Mouse (Mus musculus): ENCODE results near the gene Clasrp. TPM values are rescaled to one million over a fixed set of nuclear protein-coding genes. Genes with fewer than 3 reads are reported as not detected.
A peak's percentile ranks its signal among the peaks of the same experiment; 100 is the strongest.

The Clasrp gene
- polyA plus RNA-seq, 1 experiment from 2014 or later = 54.1 TPM

DNA sequence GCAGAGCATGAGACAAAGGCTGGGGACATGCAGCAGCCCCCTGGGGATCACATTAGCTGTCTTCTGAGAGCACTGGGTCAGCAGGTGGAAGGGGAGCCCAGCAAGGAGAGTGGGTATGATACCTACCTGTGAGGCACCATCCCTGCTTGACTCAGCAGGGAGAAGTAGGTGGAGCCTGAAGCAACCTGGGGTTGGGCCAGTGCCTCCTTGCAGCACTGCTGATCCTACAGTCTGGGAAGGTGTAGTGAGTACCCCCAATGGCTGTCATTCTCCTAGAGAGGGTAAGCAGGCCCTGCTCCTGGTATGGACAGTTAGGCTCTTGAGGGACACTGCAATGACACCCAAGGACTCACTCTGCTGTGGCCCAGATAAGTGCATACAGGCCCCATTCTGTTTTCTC lies 28.0 kb upstream of the Clasrp start:
- H3K36me3 ChIP-seq (ENCODE audit: control insufficient read depth, insufficient read depth, low read length) = peaks cover 40% of the 10 kb centered on the region
- H3K27ac ChIP-seq (ENCODE audit: low read depth, low read length) = no peak overlapping the region
- H3K4me2 ChIP-seq (ENCODE audit: low read length) = no peak overlapping the region
- H3K9me3 ChIP-seq (ENCODE audit: control insufficient read depth, low read length) = no peaks in the 10 kb centered on the region
- no peak for ATAC-seq
- H3K9ac ChIP-seq (ENCODE audit: low read depth, low read length) = no peak overlapping the region
- no peaks in the 10 kb centered on the region for H3K27me3 ChIP-seq (replicated peaks; ENCODE audit: control insufficient read depth, insufficient read depth, low read length)
- no peaks in the 10 kb centered on the region; the same call in 1 of the 2 replicates for H3K4me1 ChIP-seq (ENCODE audit: control insufficient read depth, insufficient read depth, low read depth, low read length)
- H3K4me3 ChIP-seq (ENCODE audit: low read length) = no peak overlapping the region

DNA sequence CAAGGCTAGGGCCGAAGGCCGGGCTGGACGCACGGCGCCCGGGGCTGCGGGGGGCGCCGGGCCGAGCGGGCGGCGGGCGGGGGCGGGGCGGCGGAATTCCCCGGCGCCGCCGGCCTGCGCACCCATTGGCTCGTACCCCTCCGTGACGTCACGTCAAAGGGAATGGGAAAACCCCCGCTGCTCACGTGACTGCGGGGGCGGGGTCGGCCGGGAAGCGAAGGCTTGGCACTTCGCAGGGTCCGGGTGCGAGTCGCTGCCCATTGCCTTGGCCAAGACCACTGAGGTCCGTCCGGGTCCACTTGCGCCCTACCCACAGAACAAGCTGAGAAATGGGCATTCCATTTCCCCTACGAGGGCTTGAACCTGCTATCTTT lies 25.1 kb upstream of the Clasrp start, which contains the start of gene Relb:
Gene Relb (minus strand): TSS at position 78 of the 374 bp plus-strand sequence.
- 2% methylated on average over 32 of the region's 41 CpGs for WGBS
- peak within 1 kb of the TSS; percentile 95 for H3K4me2 ChIP-seq (ENCODE audit: low read length)

DNA sequence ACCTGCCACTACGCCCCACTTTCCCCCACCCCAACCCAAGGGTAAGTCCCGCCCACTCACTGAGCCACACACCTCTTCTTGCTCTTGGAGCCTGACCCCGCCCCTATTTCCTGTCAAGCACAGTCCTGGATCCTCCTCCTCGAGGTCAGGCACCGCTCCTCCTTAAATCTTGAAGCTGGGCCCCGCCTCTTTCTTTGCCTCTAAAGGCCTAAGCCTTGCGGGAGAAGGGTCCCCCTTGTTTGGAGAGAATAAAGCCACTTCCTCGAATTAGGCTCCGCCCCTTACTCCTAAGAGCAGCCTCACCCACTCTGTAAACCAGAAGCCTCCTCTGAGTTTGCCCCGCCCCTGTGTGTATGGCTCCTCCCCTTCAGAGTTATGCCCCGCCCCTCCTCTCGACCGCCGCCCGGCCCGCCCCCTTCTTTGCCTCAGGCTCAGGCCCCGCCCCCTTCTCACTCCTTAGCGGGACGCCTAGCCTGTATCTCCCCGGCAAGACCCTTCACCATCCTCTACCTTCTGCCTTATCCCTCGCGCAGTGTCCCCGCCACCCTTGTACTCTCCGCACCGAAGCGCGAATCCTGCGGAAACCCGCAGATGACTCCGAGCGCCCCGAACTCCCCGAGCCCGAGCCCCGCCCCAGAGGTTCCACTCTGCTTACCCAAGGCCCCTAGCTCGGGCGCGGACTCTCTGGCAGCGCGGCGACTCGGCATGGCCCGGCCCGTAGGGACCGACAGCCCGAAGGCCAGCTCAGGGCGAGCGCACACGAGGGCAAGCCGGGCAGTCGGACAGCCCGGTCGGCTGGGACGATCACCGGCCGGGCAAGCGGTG lies 24.5 kb upstream of the Clasrp start:
- H3K36me3 ChIP-seq (ENCODE audit: control insufficient read depth, insufficient read depth, low read length) = peaks cover 18% of the 10 kb centered on the region

More for the DNA sequence above, 25.1 kb upstream of the Clasrp start, which contains the start of gene Relb:
- peak; percentile 67 for ATAC-seq
- H3K9me3 ChIP-seq (ENCODE audit: control insufficient read depth, low read length) = no peaks in the 10 kb centered on the region
- peak within 1 kb of the TSS; percentile 67 for H3K9ac ChIP-seq (ENCODE audit: low read depth, low read length)
- H3K4me1 ChIP-seq (ENCODE audit: control insufficient read depth, insufficient read depth, low read depth, low read length) = no peaks in the 10 kb centered on the region; the same call in 1 of the 2 replicates
- peak within 1 kb of the TSS; percentile 73 for H3K27ac ChIP-seq (ENCODE audit: low read depth, low read length)
- no peaks in the 10 kb centered on the region for H3K27me3 ChIP-seq (replicated peaks; ENCODE audit: control insufficient read depth, insufficient read depth, low read length)
- peak within 1 kb of the TSS; percentile 85 for H3K4me3 ChIP-seq (ENCODE audit: low read length)
- H3K36me3 ChIP-seq (ENCODE audit: control insufficient read depth, insufficient read depth, low read length) = peaks cover 23% of the 10 kb centered on the region

DNA sequence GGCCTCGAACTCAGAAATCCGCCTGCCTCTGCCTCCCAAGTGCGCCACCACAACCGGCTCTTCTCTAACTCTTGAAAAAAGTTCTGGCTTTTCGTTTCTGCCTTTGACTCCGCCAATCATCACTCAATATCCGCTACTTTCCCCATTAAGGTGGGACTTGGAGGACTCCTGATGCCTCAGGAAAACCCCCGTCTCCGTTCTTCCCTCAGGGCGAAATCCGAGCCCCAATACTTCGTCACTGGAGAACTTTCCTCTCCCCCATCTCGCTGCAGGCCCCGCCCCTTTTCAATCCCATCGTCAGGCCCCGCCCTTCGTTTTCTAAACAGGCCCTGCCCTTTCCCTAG lies 23.9 kb upstream of the Clasrp start:
- Histone ChIP-seq H3K9ac (ENCODE audit: low read depth, low read length) (0 out of 2 replicates have a peak overlapping the region, but pooled peaks have one; percentile 39), H3K4me1 (ENCODE audit: control insufficient read depth, insufficient read depth, low read depth, low read length) (no peaks in the 10 kb centered on the region; the same call in 1 of the 2 replicates), H3K27me3 (replicated peaks; ENCODE audit: control insufficient read depth, insufficient read depth, low read length) (no peaks in the 10 kb centered on the region), H3K36me3 (ENCODE audit: control insufficient read depth, insufficient read depth, low read length) (peaks cover 13% of the 10 kb centered on the region), H3K27ac (ENCODE audit: low read depth, low read length) (peak overlapping the region; percentile 73; the same call in 1 of the 2 replicates), H3K4me2 (ENCODE audit: low read length) (peak overlapping the region; percentile 95), H3K9me3 (ENCODE audit: control insufficient read depth, low read length) (no peaks in the 10 kb centered on the region), H3K4me3 (ENCODE audit: low read length) (peak overlapping the region; percentile 85)
- 16% methylated on average over 17 of the region's 17 CpGs for WGBS
- no peak for ATAC-seq

More for the DNA sequence above, 24.5 kb upstream of the Clasrp start:
- H3K4me3 ChIP-seq (ENCODE audit: low read length) = peak overlapping the region; percentile 85
- H3K9ac ChIP-seq (ENCODE audit: low read depth, low read length) = peak overlapping the region; percentile 67
- H3K27me3 ChIP-seq (replicated peaks; ENCODE audit: control insufficient read depth, insufficient read depth, low read length) = no peaks in the 10 kb centered on the region
- ATAC-seq = peak; percentile 85
- H3K27ac ChIP-seq (ENCODE audit: low read depth, low read length) = peak overlapping the region; percentile 73
- no peaks in the 10 kb centered on the region for H3K9me3 ChIP-seq (ENCODE audit: control insufficient read depth, low read length)
- H3K4me2 ChIP-seq (ENCODE audit: low read length) = peak overlapping the region; percentile 95
- H3K4me1 ChIP-seq (ENCODE audit: control insufficient read depth, insufficient read depth, low read depth, low read length) = no peaks in the 10 kb centered on the region; the same call in 1 of the 2 replicates
- WGBS = under 1% methylated on average over 46 of the region's 57 CpGs

DNA sequence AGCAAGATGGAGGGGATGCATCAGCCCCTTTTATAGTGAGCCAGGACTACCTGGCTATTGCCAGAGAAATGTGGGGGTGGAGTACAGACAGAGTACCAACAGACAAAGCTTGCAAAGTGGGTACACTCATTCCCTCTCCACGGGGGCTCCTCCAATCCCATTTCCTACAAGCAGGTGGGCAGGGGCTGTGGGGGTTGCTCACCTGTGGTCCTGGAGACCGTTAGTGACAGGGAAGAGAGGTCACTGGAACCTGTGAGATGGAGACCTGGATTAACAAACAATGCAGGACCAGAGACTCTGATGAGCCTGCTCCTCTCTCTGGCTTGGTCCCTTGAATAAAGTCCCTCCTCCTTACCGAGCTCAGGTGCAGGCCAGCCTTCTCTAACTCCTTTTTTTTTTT lies 23.4 kb upstream of the Clasrp start:
- H3K27me3 ChIP-seq (replicated peaks; ENCODE audit: control insufficient read depth, insufficient read depth, low read length) = no peaks in the 10 kb centered on the region
- H3K4me1 ChIP-seq (ENCODE audit: control insufficient read depth, insufficient read depth, low read depth, low read length) = no peaks in the 10 kb centered on the region; the same call in 1 of the 2 replicates
- peak overlapping the region; percentile 85 for H3K4me3 ChIP-seq (ENCODE audit: low read length)
- ATAC-seq = no peak
- H3K4me2 ChIP-seq (ENCODE audit: low read length) = peak overlapping the region; percentile 95
- WGBS = 84% methylated on average over 3 of the region's 3 CpGs
- H3K36me3 ChIP-seq (ENCODE audit: control insufficient read depth, insufficient read depth, low read length) = peaks cover 9% of the 10 kb centered on the region
- H3K27ac ChIP-seq (ENCODE audit: low read depth, low read length) = no peak overlapping the region
- no peaks in the 10 kb centered on the region for H3K9me3 ChIP-seq (ENCODE audit: control insufficient read depth, low read length)
- no peak overlapping the region for H3K9ac ChIP-seq (ENCODE audit: low read depth, low read length)

DNA sequence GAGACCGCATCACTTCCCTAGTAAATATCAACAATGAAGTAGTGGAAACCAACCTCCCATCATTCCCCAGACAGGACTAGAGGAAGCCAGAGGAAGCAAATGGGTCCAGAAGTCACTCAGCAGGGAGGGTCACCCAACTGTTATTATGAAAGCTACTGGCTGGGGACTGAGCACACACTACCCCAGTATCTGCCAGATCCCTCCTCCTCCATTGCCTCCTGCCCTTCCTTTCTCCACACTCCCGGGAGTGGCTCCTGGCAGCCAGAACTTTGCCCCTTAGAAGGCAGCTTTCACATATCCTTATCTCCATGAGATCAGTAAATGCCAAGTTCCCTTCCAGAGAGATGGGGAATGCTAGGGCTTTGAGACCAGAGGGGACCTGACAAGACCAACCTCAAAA lies 19.1 kb upstream of the Clasrp start:
- WGBS = 71% methylated on average over 2 of the region's 2 CpGs
- no peak overlapping the region for H3K4me2 ChIP-seq (ENCODE audit: low read length)
- no peak for ATAC-seq
- no peak overlapping the region for H3K4me3 ChIP-seq (ENCODE audit: low read length)
- no peak overlapping the region for H3K9ac ChIP-seq (ENCODE audit: low read depth, low read length)
- H3K27ac ChIP-seq (ENCODE audit: low read depth, low read length) = no peak overlapping the region
- no peaks in the 10 kb centered on the region for H3K9me3 ChIP-seq (ENCODE audit: control insufficient read depth, low read length)
- no peaks in the 10 kb centered on the region for H3K36me3 ChIP-seq (ENCODE audit: control insufficient read depth, insufficient read depth, low read length)
- H3K27me3 ChIP-seq (replicated peaks; ENCODE audit: control insufficient read depth, insufficient read depth, low read length) = no peaks in the 10 kb centered on the region
- peaks cover 6% of the 10 kb centered on the region; the same call in 1 of the 2 replicates for H3K4me1 ChIP-seq (ENCODE audit: control insufficient read depth, insufficient read depth, low read depth, low read length)

DNA sequence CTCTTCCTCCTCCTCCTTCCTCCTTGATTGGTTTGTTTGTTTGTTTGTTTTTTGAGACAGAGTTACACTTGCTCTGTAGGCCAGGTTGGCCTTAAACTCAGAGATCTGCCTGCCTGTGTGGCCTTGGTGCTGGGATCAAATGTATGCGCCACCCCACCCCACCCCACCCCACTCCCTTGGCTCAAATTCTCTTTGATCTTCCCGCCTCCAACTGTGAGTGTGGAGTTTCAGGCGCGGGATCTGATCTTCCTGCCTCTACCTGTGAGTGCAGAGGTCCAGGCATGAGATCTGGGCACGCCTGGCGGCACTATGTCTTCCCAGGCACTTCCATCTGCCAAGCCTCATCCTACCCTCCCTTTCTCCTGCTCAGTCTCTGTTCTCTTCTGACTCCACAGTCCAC lies 18.0 kb upstream of the Clasrp start:
- 42% methylated on average over 6 of the region's 6 CpGs for WGBS
- ATAC-seq = no peak

DNA sequence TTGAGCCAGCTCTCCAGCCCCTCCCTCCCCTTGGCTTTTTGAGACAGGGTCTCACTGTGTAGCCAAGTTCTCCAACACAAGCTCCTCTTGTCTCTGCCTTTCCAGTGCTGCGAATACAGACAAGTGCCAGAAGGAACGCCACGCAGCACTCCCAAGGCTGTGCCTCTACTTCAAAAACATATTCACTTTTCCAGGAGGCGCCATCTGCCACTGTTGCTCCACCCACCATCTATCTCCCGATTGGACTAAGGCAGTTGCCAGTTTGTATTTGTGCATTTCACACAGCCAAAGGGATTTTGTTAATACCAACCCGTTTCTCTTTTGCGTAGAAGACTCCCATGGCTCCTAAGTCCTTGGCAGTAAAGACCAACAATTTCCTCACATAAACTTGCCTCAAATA lies 16.5 kb upstream of the Clasrp start:
- no peak overlapping the region for H3K27ac ChIP-seq (ENCODE audit: low read depth, low read length)
- 86% methylated on average over 7 of the region's 7 CpGs for WGBS
- peaks cover 6% of the 10 kb centered on the region; the same call in 1 of the 2 replicates for H3K4me1 ChIP-seq (ENCODE audit: control insufficient read depth, insufficient read depth, low read depth, low read length)
- no peak overlapping the region for H3K9ac ChIP-seq (ENCODE audit: low read depth, low read length)
- H3K36me3 ChIP-seq (ENCODE audit: control insufficient read depth, insufficient read depth, low read length) = no peaks in the 10 kb centered on the region
- H3K27me3 ChIP-seq (replicated peaks; ENCODE audit: control insufficient read depth, insufficient read depth, low read length) = no peaks in the 10 kb centered on the region
- no peak overlapping the region for H3K4me2 ChIP-seq (ENCODE audit: low read length)
- no peaks in the 10 kb centered on the region for H3K9me3 ChIP-seq (ENCODE audit: control insufficient read depth, low read length)
- H3K4me3 ChIP-seq (ENCODE audit: low read length) = no peak overlapping the region
- no peak for ATAC-seq

More for the DNA sequence above, 18.0 kb upstream of the Clasrp start:
- no peak overlapping the region for H3K4me3 ChIP-seq (ENCODE audit: low read length)
- H3K4me1 ChIP-seq (ENCODE audit: control insufficient read depth, insufficient read depth, low read depth, low read length) = peaks cover 6% of the 10 kb centered on the region; the same call in 1 of the 2 replicates
- no peaks in the 10 kb centered on the region for H3K36me3 ChIP-seq (ENCODE audit: control insufficient read depth, insufficient read depth, low read length)
- no peak overlapping the region for H3K9ac ChIP-seq (ENCODE audit: low read depth, low read length)
- no peak overlapping the region for H3K27ac ChIP-seq (ENCODE audit: low read depth, low read length)
- no peaks in the 10 kb centered on the region for H3K9me3 ChIP-seq (ENCODE audit: control insufficient read depth, low read length)
- no peak overlapping the region for H3K4me2 ChIP-seq (ENCODE audit: low read length)
- no peaks in the 10 kb centered on the region for H3K27me3 ChIP-seq (replicated peaks; ENCODE audit: control insufficient read depth, insufficient read depth, low read length)

DNA sequence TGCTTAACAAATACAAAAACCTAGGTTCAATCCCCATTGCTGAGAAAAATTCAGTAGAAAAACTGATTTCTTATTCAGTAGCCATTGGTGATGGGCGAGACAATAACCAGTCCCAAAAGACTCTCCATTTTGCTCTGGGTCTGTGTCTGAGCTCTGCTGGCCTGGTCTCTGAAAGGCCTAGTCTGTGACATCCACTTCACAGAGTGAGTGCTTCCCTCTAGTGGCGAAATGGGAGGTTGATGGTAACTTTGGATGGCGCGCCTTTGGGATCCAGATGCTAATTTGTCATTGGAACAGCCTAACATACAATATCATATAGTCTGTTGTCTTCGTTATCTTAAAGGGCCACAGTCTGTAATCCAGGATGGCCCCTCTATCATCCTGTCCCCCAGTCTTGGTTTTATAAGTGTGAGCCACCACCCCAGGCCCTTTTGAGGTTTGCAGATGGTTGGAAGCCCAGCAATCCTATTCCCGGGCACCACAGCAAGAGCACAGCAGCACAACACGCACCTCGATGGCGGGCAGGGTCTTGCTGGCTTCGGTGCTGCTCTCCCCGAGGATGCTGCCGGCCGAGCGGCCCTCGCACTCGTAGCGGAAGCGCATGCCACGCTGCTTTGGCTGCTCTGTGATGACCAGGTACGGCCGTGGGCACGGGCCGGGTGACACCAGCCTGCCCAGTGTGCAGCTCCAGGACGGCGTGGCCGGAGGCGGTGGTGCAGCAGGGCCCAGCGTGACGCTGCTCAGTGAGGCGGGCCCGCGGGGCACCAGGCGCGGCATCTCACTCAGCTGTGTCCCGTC lies 14.9 kb upstream of the Clasrp start:
- H3K4me1 ChIP-seq (ENCODE audit: control insufficient read depth, insufficient read depth, low read depth, low read length) = peaks cover 6% of the 10 kb centered on the region; the same call in 1 of the 2 replicates
- peak overlapping the region; percentile 33 for H3K4me3 ChIP-seq (ENCODE audit: low read length)
- peak overlapping the region; percentile 57 for H3K4me2 ChIP-seq (ENCODE audit: low read length)
- H3K9ac ChIP-seq (ENCODE audit: low read depth, low read length) = peak overlapping the region; percentile 66
- H3K27ac ChIP-seq (ENCODE audit: low read depth, low read length) = no peak overlapping the region
- no peaks in the 10 kb centered on the region for H3K9me3 ChIP-seq (ENCODE audit: control insufficient read depth, low read length)
- H3K27me3 ChIP-seq (replicated peaks; ENCODE audit: control insufficient read depth, insufficient read depth, low read length) = no peaks in the 10 kb centered on the region
- no peaks in the 10 kb centered on the region for H3K36me3 ChIP-seq (ENCODE audit: control insufficient read depth, insufficient read depth, low read length)
- peak; percentile 80 for ATAC-seq
- 8% methylated on average over 35 of the region's 35 CpGs for WGBS

Data from hindbrain, embryonic 16.5 days (tissue).